Mouse (Mus musculus): ENCODE measurements at regions not wholly inside any gene's neighbourhood (a gene's known extent, or its start where the extent isn't known, plus 50 kb on each side); places are given as distances from the start of the nearest gene placed in this dataset.

- TF ChIP-seq CTCF (IDR thresholded peaks at IDR 0.05; ENCODE audit: control insufficient read depth, insufficient read depth, insufficient read length) (no peak), MAX (IDR thresholded peaks at IDR 0.05) (no peak)
Observed at GRCm38 (mm10) chr1:73836680-73837079, 287.6 kb downstream of the Tns1 start.

Data from C2C12 (cell line).